Mouse (Mus musculus) megakaryocyte, embryonic 14.5 days (primary cell): ENCODE measurements around the gene Fam78b. TPM values are rescaled to one million over a fixed set of nuclear protein-coding genes. Genes with fewer than 3 reads are reported as not detected.

Experiments
- H3K27me3 ChIP-seq: replicated peaks from 2 replicates; pipeline ENCODE3; 2012; ENCODE audit warnings: inconsistent platforms
- H3K36me3 ChIP-seq: replicated peaks from 2 replicates; pipeline ENCODE3; 2012; ENCODE audit warnings: low read length, inconsistent platforms, mixed read lengths
- H3K4me1 ChIP-seq: 2 replicates; pipeline ENCODE4 v1.6.1; 2012; ENCODE audit warnings: inconsistent platforms
- H3K4me3 ChIP-seq: replicated peaks from 2 replicates; pipeline ENCODE3; 2012; ENCODE audit warnings: moderate library complexity, mild to moderate bottlenecking, inconsistent platforms
- H3K9me3 ChIP-seq: 2 replicates; pipeline ENCODE4 v1.6.1; 2012; ENCODE audit warnings: inconsistent platforms
- FLI1 ChIP-seq: IDR thresholded peaks from 2 replicates; pipeline ENCODE4 v1.6.1; 2012; ENCODE audit warnings: low read length, inconsistent platforms, mixed read lengths
- GATA1 ChIP-seq: IDR thresholded peaks from 3 replicates; pipeline ENCODE4 v1.6.1; 2012; ENCODE audit warnings: mixed read lengths, low read length, inconsistent platforms, borderline replicate concordance
- polyA plus RNA-seq: library from polyadenylated mRNA; stranded (reverse); fragments of >175 nt; gene quantifications from 2 replicates; pipeline ENCODE4 v1.2.3, GENCODE M21; 2012; ENCODE audit warnings: low replicate concordance; ENCODE audit not compliant: insufficient read depth

The Fam78b gene
- polyA plus RNA-seq, 1 experiment: 0.58 TPM

DNA sequence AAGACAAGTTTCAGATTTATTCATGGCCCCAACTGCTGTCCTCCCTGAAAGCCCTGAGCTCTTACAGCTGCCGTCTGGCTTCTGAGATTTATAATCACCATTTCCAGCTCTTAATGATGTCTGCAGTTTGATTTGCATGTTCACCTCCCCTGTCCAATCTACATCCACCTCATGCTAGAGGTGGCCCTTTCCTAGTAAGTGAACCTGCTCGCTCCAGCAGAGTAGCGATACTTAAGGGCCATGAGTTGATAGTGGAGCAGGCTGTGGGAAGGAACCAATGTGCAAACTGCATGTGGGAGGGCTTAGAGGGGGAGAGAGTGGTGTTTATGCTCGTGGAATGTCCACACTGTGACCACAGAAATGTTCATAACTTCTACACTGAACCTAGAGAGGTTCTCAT, 23.7 kb downstream of the Fam78b start:
- Histone ChIP-seq H3K9me3 (peaks cover 32% of the 10 kb centered on the region), H3K4me3 (no peak overlapping the region), H3K36me3 (no peaks in the 10 kb centered on the region), H3K27me3 (no peaks in the 10 kb centered on the region), H3K4me1 (no peaks in the 10 kb centered on the region)
- TF ChIP-seq GATA1 (no peak), FLI1 (no peak)

DNA sequence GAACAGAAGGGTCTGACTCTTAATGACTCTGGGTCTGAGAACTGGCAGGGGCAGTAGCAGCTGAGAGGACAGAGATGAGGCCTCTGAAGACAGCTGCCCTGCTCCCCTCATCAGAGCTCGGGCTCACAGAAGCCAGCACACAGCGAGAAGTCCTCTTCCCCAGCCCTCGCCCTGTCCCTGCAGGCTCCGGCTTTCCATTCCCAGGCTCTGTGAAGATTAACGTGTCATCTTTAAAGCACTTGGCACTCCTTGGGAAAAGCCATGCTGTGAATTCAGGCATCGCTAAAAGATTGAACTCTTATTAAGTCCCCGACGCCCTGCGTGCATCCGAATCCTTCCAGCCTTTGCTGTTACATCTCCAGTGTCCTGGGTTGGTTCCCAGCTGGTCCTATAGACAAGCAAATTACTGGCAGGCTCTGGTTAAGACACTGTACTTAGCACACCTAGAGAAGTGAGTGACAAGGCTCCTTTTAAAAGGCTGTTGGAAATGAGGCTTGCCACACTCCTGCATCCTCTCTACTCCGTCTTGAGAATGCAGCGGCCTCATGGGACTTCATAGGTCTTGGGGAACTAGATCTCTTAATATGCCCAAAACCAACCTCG, 30.9 kb downstream of the Fam78b start:
- H3K27me3 ChIP-seq: peaks cover 2% of the 10 kb centered on the region
- H3K9me3 ChIP-seq: peaks cover 26% of the 10 kb centered on the region

DNA sequence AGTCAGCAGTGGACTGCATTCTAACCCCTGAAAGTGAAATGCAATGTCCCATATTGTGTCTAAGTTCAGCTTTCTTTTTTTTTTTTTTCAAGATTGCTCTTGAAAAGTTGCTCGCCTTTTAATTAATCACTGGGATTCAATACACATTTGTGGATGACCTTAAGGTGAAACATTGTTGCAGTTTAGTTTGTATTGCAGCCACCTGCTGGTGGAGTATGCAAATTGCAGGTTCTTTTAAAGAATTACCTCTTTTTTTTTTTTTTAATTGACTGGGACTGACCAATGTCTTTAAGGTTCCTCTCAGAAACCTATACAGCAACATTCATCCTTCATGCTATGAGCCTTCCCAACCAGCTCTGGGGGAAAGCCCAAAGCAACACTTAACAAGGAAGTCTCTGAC, 33.2 kb downstream of the Fam78b start:
- Histone ChIP-seq H3K4me3 (no peak overlapping the region), H3K9me3 (peaks cover 6% of the 10 kb centered on the region), H3K36me3 (no peaks in the 10 kb centered on the region), H3K27me3 (peaks cover 6% of the 10 kb centered on the region), H3K4me1 (no peaks in the 10 kb centered on the region)
- TF ChIP-seq GATA1 (no peak), FLI1 (no peak)

More for the DNA sequence above, 30.9 kb downstream of the Fam78b start:
- H3K36me3 ChIP-seq: no peaks in the 10 kb centered on the region
- H3K4me1 ChIP-seq: no peaks in the 10 kb centered on the region
- H3K4me3 ChIP-seq: no peak overlapping the region
- TF ChIP-seq FLI1 (no peak), GATA1 (no peak)

DNA sequence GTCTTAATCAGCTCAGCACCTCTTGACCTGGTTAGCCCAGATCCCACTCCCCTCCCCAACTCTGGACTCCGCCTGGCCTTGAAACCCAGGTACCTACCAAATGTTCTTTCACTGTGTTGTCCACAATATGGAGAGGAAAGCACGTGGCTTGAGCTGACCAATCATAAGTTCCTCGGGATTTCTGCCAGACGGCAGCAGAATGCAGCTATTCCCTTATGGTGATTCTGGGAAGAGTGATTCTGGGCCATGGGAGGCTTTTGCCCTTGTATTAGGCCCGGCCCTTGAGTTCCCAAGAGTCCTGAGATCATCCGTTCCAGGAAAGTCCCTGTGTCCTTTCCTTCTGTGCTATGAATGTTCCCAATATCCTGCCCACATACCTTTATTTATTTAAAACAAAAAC, 41.3 kb downstream of the Fam78b start:
- Histone ChIP-seq H3K27me3 (peaks cover 8% of the 10 kb centered on the region), H3K9me3 (peaks cover 10% of the 10 kb centered on the region), H3K36me3 (no peaks in the 10 kb centered on the region), H3K4me3 (no peak overlapping the region), H3K4me1 (no peaks in the 10 kb centered on the region)
- TF ChIP-seq FLI1 (no peak), GATA1 (no peak)

DNA sequence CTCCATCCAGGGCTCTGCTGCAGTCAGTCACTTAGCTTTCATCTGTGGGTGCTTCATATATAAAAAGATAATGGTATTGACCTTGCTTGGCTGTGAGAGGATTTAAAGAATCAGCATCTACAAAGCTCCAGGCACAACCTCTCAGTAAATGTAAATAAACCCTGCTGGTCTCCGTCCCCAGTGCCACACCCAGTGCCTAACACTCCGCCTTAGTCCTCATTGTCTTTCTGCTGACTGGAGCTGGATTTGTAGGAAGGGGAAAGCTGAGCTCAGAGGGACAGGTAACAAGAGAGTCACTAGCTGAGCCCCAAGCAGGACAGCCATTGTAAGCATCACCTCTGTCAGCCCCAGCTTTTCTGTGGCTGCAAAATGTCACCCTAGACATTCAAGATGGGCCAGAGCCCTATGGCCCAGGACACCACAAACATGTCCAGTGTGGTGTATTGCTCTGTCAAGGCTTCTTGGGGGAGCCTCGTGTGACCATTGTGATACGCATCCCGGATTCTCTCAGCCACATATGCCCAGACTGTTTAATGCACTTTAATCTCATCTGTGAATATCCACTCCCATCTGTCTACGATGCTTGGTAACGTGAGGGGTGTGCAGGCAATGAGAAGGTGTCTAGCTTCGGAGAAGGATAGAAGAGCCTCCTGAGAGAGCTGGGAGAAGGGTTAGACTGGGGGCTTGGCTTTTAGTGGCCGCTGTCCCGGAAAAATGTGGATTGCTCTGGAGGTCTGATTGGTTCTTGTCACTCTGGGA, 45.1 kb downstream of the Fam78b start:
- Histone ChIP-seq H3K27me3 (peaks cover 4% of the 10 kb centered on the region), H3K4me3 (no peak overlapping the region), H3K9me3 (peaks cover 7% of the 10 kb centered on the region), H3K36me3 (no peaks in the 10 kb centered on the region), H3K4me1 (no peaks in the 10 kb centered on the region)
- TF ChIP-seq GATA1 (no peak), FLI1 (no peak)

DNA sequence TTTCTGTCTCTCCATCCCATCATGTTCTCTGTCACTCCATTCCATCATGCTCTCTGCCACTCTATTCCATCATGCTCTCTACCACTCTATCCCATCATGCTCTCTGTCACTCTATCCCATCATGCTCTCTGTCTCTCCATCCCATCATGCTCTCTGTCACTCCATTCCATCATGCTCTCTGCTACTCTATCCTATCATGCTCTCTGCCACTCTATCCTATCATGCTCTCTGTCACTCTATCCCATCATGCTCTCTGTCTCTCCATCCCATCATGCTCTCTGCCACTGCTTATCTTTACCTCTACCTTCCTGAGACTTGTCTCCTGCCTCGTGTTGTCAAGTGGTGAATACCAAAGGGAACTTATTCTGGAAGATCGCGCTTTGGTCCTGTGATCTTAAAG, 49.6 kb downstream of the Fam78b start:
- no peak overlapping the region for H3K4me3 ChIP-seq
- H3K36me3 ChIP-seq: no peaks in the 10 kb centered on the region
- no peaks in the 10 kb centered on the region for H3K4me1 ChIP-seq
- TF ChIP-seq GATA1 (no peak), FLI1 (no peak)
- H3K9me3 ChIP-seq: no peaks in the 10 kb centered on the region
- H3K27me3 ChIP-seq: peaks cover 4% of the 10 kb centered on the region

DNA sequence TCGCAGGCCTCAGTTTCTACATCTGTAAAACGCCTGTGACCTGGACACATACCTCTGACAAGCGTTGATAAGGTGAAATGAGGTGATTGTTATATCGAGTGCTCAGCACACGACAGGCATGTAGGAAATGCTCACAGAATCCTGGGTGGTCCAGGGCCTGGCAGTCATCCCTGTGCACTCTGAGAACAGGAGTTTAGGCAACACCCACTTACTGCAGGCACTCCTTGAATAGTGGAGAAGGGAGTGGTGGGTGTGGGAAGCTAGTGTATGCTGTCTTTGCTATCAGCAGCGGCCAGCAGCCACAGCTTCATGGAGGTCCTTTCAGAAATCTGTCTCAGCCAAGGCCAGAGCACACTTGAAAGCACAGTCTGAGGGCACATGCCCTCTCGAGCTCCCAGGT, 52.8 kb downstream of the Fam78b start:
- H3K27me3 ChIP-seq: no peaks in the 10 kb centered on the region
- no peaks in the 10 kb centered on the region for H3K9me3 ChIP-seq
- H3K36me3 ChIP-seq: no peaks in the 10 kb centered on the region
- TF ChIP-seq FLI1 (no peak), GATA1 (no peak)
- H3K4me1 ChIP-seq: no peaks in the 10 kb centered on the region
- H3K4me3 ChIP-seq: no peak overlapping the region

DNA sequence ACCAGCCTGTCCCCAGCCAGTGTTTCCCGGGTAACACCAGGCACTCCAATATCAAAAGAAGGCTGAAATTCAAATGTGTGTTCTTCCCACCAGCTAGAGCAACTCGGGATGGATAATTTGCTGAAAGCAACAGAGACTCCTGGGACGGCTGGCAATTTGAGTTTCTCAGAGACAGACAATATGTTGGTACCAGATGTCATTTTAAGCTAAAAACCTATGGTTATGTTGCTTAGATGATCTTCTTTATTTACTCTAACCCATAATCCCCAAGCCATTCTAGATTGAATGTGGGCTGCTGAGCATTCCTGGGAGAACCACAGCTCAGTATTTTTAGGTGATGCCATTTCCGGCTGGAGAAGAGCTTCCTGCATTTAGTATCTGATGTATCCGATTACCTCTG, 56.3 kb downstream of the Fam78b start:
- TF ChIP-seq FLI1 (no peak), GATA1 (no peak)
- Histone ChIP-seq H3K4me1 (no peaks in the 10 kb centered on the region), H3K36me3 (no peaks in the 10 kb centered on the region), H3K9me3 (no peaks in the 10 kb centered on the region), H3K27me3 (no peaks in the 10 kb centered on the region), H3K4me3 (no peak overlapping the region)

DNA sequence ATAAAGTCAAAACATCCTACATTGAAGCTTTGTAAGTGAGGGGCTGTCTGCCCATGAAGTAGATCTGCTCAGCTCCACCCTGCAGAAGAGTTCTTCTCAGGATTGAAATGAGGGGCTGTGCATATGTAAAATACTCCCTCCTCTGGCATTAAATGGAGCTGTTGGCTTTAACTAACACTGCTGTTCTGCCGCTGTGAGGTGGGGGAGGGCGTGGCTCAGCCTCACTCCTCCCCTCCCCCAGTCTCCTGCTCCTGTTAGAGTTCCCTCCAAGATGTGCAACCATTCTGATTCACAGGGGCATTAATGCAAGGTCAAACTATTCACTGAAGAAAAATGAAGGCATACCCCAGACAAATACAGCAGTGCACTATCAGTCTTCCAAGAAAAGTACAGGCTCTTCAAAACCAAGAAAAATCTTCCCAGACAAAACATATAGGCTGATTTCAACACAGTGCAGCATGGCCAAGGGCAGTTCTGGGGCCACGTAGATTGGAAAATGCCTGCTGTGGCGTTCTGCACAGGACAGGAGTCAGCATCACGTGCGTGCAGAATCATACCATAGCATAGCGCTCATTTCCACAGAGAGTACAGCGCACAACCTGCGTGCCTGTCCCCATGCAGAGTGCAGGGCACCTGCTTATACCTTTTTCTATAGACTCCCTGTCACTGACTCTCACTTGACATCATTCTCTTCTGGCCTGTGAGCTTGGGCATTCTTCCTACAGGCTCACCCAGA, 58.5 kb downstream of the Fam78b start:
- Histone ChIP-seq H3K9me3 (no peaks in the 10 kb centered on the region), H3K4me1 (no peaks in the 10 kb centered on the region), H3K36me3 (no peaks in the 10 kb centered on the region), H3K4me3 (peak overlapping the region; percentile 53), H3K27me3 (no peaks in the 10 kb centered on the region)
- TF ChIP-seq FLI1 (no peak), GATA1 (no peak)

DNA sequence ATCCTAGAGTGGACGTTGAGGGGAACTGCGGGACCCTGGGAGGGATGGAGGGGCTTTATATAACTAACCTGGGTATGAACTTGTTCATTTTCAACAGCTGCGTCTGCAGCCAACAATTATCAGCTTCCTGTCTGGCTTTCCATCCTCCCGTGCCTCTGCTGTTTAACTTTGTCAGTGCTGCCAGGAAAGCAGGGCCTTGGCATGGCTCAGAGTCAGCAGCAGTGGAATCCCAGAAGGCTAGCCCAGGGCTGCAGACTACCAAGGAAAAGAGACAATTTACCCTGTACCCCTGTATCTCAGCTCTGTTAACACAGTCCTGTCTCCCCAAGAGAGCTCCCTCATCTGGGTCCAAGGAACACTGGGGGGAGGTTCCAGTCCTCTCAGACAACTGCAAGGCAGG, 62.8 kb downstream of the Fam78b start:
- H3K4me3 ChIP-seq: no peak overlapping the region
- no peaks in the 10 kb centered on the region for H3K9me3 ChIP-seq
- TF ChIP-seq GATA1: no peak
- no peak for TF ChIP-seq FLI1
- H3K27me3 ChIP-seq: peaks cover 2% of the 10 kb centered on the region
- H3K36me3 ChIP-seq: no peaks in the 10 kb centered on the region
- H3K4me1 ChIP-seq: no peaks in the 10 kb centered on the region
